Mouse (Mus musculus) c-Kit-positive CD71-positive TER-119-negative erythroid progenitor cells, embryonic 14.5 days (primary cell): ENCODE results near the gene Pln.

Source experiments
- DNase-seq: peaks from one replicate; pipeline ENCODE4 v3.0.0-alpha.2; 2013; ENCODE audit warnings: low read depth

Gene Pln

GRCm38 (mm10) chr10:53337162-53337923 lies at the start of gene Pln:
Pln (plus strand) TSS chr10:53337667.
- no peak for DNase-seq

GRCm38 (mm10) chr10:53305867-53306266 lies 31.6 kb upstream of the Pln start:
- no peak for DNase-seq

DNA sequence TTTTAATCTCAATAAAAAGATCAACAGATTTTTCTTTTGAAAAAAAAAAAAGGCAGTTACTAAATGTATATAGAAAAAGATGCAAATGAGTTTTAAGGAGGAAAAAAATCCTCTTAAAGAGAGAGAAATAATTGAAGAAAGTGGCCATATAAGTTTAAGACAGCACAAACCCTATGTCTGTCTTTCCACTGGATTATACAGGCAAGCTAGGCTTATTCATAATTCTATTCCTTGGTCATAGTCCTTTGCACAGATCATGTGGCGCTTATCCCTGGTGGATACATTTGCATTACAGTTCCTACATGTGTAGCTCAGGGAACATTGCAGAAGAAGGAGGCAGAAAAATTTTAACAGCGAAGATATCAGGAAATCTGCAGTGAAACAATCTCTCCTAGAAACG lies 30.8 kb upstream of the Pln start:
- DNase-seq = no peak

GRCm38 (mm10) chr10:53323367-53323766 lies 14.1 kb upstream of the Pln start:
- DNase-seq = no peak

DNA sequence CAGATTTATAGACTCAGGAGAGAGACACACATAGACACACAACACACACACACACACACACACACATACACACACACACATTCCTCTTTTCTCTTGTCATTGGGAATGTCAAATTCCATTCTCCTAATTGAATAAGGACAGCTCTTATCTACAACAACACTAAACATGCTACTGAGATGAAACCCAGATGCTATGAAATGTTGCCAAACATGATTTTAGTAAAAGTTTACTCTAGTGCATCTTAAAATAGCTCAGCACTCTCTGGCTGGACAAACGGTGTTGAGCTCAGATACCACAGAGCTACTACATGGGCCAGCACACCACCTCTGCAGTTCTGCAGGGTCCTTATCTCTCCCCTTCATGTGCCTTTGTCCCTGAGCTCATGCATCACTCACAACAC lies 12.8 kb upstream of the Pln start:
- DNase-seq = no peak

DNA sequence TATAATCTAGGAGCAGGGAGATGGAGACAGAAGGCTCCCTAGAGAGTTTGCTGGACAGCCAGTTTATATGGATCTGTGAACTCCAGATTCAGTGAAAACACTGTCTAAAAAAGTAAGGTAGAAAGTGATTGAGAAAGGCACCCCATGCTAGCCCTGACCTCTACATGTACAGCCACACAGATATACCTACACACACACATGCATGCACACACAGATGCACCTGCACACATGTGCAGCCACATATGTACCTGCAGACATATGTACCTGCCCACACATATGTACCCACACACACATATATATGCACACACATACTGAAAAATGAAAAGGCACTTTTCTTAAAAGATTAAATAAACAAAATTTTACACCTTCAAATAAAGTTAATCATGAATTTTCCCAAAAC lies 11.1 kb upstream of the Pln start:
- DNase-seq = no peak

DNA sequence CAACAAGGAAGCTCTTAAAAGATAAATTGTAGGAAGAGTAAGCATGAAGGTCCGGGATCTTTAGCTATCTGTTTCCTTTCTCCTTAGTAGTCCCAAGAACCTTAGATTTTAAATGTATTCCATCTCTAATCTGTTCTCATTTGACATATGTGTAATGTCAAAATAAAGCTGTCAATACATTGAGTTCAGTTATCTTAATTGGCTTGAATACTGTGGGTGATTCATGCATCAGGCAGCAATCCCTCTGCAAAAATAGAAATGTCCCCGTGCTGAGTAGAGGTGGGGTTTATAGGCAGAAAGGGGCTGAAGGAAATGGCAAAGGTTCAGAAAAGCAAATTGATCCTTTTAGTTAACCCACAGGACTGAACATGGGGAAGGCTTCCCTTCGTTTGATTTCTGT lies 8.2 kb upstream of the Pln start:
- no peak for DNase-seq

GRCm38 (mm10) chr10:53332752-53333151 lies 4.7 kb upstream of the Pln start:
- DNase-seq = no peak

DNA sequence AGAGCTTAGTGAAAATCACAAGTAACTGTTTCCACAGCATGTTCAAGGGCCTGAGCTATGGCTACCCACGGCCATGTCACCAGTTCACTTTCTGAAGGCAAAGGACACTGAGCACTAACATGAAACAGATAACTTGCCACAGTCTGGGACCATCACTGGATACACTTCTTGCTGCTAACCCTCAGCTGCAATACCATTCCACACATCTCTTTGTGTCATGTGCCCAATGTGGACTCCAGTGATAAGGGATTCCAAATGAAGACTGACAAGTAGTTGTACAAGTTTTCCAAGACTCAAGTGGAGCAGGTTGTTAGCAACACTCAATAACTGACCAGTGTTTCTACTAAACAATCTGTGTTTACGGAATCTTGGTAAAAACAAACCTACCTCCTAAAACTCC lies 2.2 kb upstream of the Pln start:
- peak; percentile 60 for DNase-seq

- peak; percentile 54 for DNase-seq
Observed at GRCm38 (mm10) chr10:53335974-53336373, 1.5 kb upstream of the Pln start.

GRCm38 (mm10) chr10:53339045-53339444 lies 1.6 kb downstream of the Pln start:
- DNase-seq = no peak

DNA sequence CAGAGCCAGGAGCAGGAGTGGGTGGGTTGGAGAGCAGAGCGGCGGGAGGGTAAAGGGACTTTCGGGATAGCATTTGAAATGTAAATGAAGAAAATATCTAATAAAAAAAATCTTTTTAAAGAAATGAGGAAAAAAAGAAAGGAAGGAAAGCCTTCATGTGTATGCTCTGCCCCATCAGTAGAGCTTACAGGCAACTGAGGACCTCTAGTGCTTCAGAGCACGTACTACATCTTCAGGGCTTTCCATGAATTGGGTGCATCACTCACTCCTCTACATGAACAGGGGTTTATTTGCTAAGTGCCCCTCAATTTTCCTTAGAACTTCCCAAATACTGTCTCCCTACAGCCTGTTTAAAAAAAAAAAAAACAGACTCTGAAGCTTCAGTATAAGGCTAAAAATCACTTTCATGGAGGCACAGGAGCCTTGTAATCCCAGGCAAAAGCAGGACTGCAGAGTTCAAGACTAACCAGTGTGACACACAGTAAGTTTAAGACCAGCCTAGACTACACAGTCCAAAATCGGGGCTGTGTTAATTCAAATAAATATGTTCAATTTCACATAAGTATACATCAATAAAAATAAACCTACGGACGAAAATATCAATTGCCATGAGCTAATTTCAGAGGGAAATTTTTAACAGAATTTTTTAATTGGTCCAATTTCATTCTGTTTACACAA lies 4.0 kb downstream of the Pln start:
- DNase-seq = no peak

- no peak for DNase-seq
Observed at GRCm38 (mm10) chr10:53342166-53342728, 4.8 kb downstream of the Pln start.

DNA sequence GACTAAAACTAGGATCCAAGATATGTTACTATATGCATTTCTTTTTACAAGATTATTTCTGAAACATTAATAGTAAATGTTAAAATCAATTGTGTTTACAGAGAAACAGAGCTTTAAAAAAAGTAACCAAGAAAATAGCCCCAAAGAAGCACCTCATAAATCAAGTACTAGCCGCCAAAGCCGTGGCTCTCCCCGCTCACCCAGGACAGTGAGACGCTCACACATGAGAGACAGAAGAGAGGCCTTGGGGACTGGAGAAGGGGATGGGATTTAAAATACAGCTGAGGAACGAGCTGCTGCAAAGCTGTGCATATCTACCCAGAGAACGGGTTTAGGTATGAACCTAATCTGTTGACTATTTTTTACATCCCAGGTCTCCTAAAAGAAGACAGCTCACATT lies 5.9 kb downstream of the Pln start:
- DNase-seq = no peak

- DNase-seq = no peak
Observed at GRCm38 (mm10) chr10:53343865-53344264, 6.4 kb downstream of the Pln start.

DNA sequence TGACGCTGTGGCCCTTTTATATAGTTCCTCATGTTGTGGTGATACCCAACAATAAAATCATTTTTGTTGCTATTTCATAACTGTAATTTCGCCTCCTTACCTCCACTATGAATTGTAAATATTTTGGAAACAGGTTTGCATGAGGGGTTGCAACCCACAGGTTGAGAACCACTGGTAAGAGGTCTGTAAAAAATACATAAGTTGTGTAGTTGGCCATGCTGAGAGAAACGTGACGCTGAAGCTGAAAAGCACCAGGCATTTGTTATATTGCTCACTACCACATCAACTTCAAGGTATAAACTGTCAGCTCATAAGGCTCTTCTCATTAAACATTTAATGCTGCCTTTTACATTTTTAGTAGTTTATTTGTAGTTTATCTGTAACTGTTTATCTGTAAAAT lies 8.0 kb downstream of the Pln start:
- no peak for DNase-seq

DNA sequence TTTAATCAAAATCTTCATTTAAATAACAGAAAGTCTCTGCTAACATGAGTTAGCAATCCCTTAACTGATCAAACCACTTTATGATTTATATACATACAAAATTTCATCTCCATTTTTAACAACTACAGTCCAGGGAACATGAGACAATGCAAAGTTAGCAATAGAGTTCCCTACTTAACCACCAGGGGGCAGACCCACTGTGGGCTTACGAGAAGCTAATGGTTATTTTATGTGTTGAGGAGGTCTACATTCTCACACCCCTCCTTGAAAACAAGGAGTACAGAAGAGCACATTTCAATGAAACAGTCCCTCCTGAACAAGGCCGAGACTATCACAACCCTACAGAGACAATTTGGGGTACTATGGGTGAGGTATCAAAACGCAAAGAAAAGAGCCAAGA lies 9.0 kb downstream of the Pln start:
- no peak for DNase-seq

GRCm38 (mm10) chr10:53346916-53347315 lies 9.4 kb downstream of the Pln start:
- DNase-seq = no peak

- DNase-seq = peak; percentile 76
Observed at GRCm38 (mm10) chr10:53347787-53348755, 10.6 kb downstream of the Pln start.

DNA sequence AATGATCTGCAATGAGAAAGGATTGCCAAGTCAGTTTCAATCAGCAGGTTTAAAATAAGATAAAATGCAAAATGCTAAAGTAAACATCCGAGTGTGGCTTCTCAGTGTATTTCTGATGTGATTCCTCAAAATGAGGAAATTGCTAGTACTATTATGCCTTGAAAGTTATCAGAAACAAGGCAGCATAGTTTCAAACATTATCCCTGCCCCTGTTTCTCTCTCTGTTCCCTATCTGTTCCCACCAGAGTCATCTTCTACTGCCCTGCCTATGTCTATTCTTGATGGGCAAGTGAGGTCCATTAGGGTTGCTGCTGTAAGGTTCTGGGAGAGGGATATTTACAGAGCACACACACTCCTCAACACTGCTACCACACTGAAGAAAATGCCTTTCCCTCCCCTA lies 11.8 kb downstream of the Pln start:
- no peak for DNase-seq

- DNase-seq = no peak
Observed at GRCm38 (mm10) chr10:53353665-53354064, 16.2 kb downstream of the Pln start.

GRCm38 (mm10) chr10:53359016-53359415 lies 21.5 kb downstream of the Pln start:
- no peak for DNase-seq
